Mouse (Mus musculus) liver, embryonic 16.5 days (tissue): ENCODE data around the gene Max. TPM values are rescaled to one million over a fixed set of nuclear protein-coding genes. Genes with fewer than 3 reads are reported as not detected.

Experiments
- ATAC-seq: fragments of 200-750 bp; cut with Nextera tagmentation; 2 replicates; pipeline ENCODE4 v1.8.0; 2017; ENCODE audit warnings: low read depth, mild to moderate bottlenecking, moderate number of reproducible peaks, moderate library complexity
- H3K27ac ChIP-seq: fragments of 300-500 bp; sonication (generic); 2 replicates; pipeline ENCODE4 v1.5.1; 2014; ENCODE audit warnings: mild to moderate bottlenecking, low read length
- H3K27me3 ChIP-seq: fragments of 300-500 bp; sonication (generic); 2 replicates; pipeline ENCODE4 v1.6.1; 2014; ENCODE audit warnings: low read depth, low read length, mixed read lengths; ENCODE audit not compliant: control insufficient read depth, insufficient read depth
- H3K36me3 ChIP-seq: fragments of 300-500 bp; sonication (generic); 2 replicates; pipeline ENCODE4 v1.6.1; 2014; ENCODE audit warnings: mild to moderate bottlenecking; ENCODE audit not compliant: control insufficient read depth, insufficient read depth
- H3K4me1 ChIP-seq: fragments of 300-500 bp; sonication (generic); 2 replicates; pipeline ENCODE4 v1.6.1; 2014; ENCODE audit warnings: low read depth, low read length, mixed read lengths; ENCODE audit not compliant: control insufficient read depth
- H3K4me2 ChIP-seq: fragments of 300-500 bp; sonication (generic); 2 replicates; pipeline ENCODE4 v1.6.1; 2014; ENCODE audit warnings: low read depth, low read length, mixed read lengths
- H3K4me3 ChIP-seq: fragments of 300-500 bp; sonication (generic); 2 replicates; pipeline ENCODE4 v1.5.1; 2014; ENCODE audit warnings: low read depth, mild to moderate bottlenecking, low read length
- H3K9ac ChIP-seq: fragments of 300-500 bp; sonication (generic); 2 replicates; pipeline ENCODE4 v1.6.1; 2014; ENCODE audit warnings: low read depth, low read length
- H3K9me3 ChIP-seq: fragments of 300-500 bp; sonication (generic); replicated peaks from 2 replicates; pipeline ENCODE4 v1.6.1; 2016; ENCODE audit warnings: low read length; ENCODE audit not compliant: control insufficient read depth
- WGBS: fragments of 180-500 bp; shearing (Covaris S2); extraction: QIAGEN DNeasy Blood & Tissue Kit; methylation state at CpG from one replicate; pipeline ENCODE4 v1.1.7; 2014; ENCODE audit not compliant: insufficient replicate concordance; 5-methylcytosine and 5-hydroxymethylcytosine counted together
- polyA plus RNA-seq: library from polyadenylated mRNA; unstranded; fragments of >200 nt; fragmentation: Nextera tagmentation; extraction: Ambion mirVana; gene quantifications from 2 replicates; pipeline ENCODE4 v1.2.1, GENCODE M21; 2015

The Max gene
- polyA plus RNA-seq, 1 experiment from 2014 or later, result 7.6 TPM

DNA sequence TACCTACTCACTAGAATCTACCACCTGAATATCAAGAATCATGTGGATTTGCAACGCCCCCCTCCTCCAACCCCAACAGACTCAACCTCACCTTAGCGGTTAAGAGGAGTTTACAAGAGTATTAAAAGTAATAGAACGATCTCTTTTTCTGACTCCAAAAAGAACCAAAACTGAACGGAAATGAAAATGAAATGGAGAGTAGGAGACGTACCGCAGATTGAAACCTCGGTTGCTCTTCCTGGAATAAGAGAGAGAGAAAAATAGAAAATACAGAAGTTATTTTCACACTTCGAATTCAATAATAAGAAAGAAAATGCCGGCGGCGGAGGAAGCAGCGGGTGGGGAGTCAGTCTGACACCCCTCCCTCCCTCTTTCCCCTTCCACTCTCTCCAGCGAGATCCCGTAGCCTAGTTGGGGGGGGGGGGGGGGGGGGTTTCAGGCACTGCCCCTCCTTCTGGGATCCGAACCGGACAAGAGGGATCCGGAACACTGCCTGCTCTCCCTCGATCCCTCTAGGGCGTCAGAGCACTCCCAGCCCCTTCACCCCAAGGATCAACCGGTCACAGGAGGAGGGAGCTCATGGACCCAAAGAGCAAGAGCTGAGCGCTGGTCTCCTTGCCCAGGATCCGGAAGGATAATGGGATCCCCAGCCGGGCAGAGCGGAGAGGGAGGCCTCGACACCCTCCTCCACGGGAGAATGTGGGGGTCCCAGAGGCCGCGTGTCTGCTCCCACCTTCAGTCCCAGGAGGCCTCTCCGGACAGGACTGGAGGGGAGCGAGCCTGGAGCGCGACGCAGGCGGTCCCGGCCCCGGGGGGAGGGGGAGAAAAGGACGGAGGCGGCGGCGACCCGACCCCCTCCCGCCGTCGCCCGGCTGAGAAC lies 709 bp downstream of the Max start:
- no peak for ATAC-seq
- Histone ChIP-seq H3K4me2 (peak overlapping the region; percentile 72), H3K4me1 (peaks cover 27% of the 10 kb centered on the region), H3K9ac (peak overlapping the region; percentile 94), H3K4me3 (peak overlapping the region; percentile 90), H3K27ac (peak overlapping the region; percentile 89), H3K36me3 (no peaks in the 10 kb centered on the region; the same call in 1 of the 2 replicates), H3K27me3 (no peaks in the 10 kb centered on the region), H3K9me3 (no peaks in the 10 kb centered on the region)
- WGBS, result 2% methylated on average over 42 of the region's 45 CpGs

DNA sequence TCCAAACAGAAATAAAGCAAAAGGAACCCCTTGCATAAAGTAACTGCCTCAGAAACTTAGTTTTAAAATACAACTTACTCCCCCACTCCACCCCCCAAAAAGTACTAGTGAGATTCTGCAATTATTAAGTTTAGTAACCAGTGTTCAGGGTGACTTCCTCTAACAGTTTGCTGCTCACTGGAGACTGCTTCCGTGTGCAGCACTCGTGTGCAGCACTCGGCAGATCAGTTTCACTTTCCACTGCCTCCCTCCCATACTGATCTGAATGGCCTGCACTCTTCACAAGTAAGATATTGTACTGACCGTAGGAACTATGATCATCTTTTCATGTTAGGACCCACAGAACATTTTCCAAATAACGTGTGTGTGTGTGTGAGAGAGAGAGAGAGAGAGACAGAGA lies 4.3 kb downstream of the Max start:
- no peaks in the 10 kb centered on the region for H3K27me3 ChIP-seq
- peak overlapping the region; percentile 60 for H3K4me2 ChIP-seq
- H3K27ac ChIP-seq, result no peak overlapping the region; the same call in 1 of the 2 replicates

DNA sequence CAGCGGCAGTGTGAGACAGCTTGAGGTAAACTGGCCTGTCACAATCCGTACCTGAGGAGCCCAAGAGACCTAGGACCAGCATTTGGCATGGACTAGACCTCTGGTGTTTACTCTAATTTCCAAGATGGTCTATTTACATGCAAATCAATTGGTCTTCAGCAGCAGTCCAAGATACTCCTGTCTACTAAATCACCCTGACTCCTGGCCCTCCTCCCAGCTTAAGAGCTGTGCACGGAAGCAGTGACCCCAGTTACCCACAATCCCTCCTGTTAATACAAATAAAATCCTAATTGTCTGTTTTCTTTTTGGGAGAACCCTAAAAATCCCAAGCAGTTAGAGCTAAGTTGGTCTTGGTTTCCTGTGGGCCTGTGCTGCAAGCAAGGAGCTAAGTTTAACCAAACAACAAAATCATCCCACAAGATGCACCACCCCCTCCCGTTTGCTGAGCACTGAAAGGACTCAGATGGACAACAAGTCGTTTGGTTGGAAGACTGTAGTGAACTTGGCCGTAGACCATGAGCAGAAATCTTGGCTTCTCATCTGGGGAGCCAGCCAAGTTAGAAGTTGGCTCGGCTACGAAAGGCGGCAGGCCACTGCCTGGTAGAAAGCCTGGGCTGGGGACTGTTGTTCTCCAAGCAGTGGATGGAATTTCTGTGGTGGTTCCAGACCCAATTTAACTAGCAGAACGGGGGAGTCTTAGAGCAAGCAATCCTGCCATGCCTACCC lies 7.1 kb downstream of the Max start:
- no peak overlapping the region for H3K9ac ChIP-seq
- WGBS, result 77% methylated on average over 10 of the region's 10 CpGs
- peaks cover 41% of the 10 kb centered on the region for H3K36me3 ChIP-seq
- no peaks in the 10 kb centered on the region for H3K9me3 ChIP-seq
- peaks cover 28% of the 10 kb centered on the region for H3K4me1 ChIP-seq
- no peak for ATAC-seq
- no peak overlapping the region for H3K27ac ChIP-seq
- no peak overlapping the region for H3K4me2 ChIP-seq
- no peaks in the 10 kb centered on the region for H3K27me3 ChIP-seq
- no peak overlapping the region for H3K4me3 ChIP-seq

More for the DNA sequence above, 4.3 kb downstream of the Max start:
- peak overlapping the region; percentile 20 for H3K4me3 ChIP-seq
- H3K9ac ChIP-seq, result peak overlapping the region; percentile 6; the same call in 1 of the 2 replicates
- H3K4me1 ChIP-seq, result peaks cover 37% of the 10 kb centered on the region
- 19% methylated on average over 5 of the region's 5 CpGs for WGBS
- ATAC-seq, result no peak
- peaks cover 27% of the 10 kb centered on the region for H3K36me3 ChIP-seq
- no peaks in the 10 kb centered on the region for H3K9me3 ChIP-seq

DNA sequence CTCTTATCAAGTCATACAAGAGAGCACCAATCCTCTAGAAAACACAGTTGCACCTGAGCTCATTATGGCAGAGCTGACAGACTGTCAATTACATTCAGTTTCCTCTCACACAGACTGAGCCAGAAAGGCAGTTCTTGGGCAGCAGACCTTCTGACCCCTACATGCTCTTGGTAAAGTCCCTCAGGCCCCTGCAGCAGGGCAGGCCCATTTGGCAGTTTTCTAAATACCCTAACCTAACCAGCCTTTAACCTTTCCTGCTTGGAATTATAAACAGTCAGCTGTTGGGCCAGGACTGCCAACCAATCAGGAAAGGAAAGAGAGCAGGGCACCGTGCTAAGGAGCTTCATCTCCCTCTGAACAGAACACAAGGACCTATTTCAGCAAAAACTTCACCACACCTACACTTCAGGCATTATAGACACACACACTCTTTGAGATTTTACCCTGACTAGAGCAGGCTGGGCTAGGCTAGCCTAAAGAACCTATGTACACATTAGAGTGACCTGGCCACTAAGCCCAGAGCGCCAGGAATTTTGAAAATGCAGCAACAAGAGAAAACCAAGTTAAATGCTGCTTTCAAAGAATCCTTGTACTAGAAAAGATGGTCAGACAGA lies 8.1 kb downstream of the Max start:
- ATAC-seq, result no peak
- peaks cover 30% of the 10 kb centered on the region for H3K4me1 ChIP-seq
- H3K4me2 ChIP-seq, result no peak overlapping the region
- H3K36me3 ChIP-seq, result peaks cover 45% of the 10 kb centered on the region
- H3K27me3 ChIP-seq, result no peaks in the 10 kb centered on the region
- H3K27ac ChIP-seq, result no peak overlapping the region
- H3K4me3 ChIP-seq, result no peak overlapping the region
- H3K9ac ChIP-seq, result no peak overlapping the region
- no peaks in the 10 kb centered on the region for H3K9me3 ChIP-seq
- 74% methylated on average over 2 of the region's 2 CpGs for WGBS

DNA sequence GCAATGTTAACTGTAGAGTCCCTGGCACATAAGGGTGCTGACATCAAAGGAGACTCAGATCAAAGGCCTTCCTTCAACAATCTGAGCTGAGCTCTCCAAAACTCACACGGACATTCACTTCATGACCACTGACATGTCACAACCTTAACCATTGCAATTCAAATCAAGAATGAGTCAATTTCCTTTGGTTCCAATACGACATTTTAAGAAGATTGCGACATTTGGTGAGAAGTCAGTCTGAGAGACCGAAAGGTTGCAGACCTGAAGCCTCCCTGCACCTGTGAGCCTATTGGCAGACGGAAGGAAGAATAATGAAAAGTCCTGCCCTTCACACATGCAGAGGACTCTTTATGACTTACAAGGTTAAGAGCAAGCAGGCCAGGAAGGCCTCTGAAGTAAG lies 11.7 kb downstream of the Max start:
- WGBS, result 79% methylated on average over 5 of the region's 5 CpGs
- Histone ChIP-seq H3K36me3 (peaks cover 50% of the 10 kb centered on the region), H3K27me3 (no peaks in the 10 kb centered on the region), H3K9ac (no peak overlapping the region), H3K4me2 (no peak overlapping the region), H3K4me3 (no peak overlapping the region), H3K4me1 (peaks cover 36% of the 10 kb centered on the region), H3K27ac (no peak overlapping the region; the same call in 1 of the 2 replicates), H3K9me3 (no peaks in the 10 kb centered on the region)
- no peak for ATAC-seq

DNA sequence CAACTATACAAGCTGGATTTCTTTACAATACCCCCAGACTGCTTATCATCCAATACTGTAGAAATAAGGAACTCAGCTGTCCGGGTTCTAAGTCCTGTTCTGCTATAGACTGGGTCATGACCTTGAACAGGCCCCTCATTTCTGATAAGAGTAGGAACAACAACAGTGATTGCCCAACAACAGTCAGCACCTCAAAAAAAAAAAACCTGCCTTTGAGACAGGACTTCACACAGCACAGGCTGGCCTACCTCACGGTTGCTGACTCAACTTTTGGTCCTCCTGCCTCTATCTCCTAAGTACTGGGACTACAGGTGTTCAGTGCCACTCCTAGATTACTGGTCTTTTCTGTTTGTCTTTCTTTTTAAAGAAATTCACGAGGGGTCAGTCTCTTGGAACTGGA lies 13.2 kb downstream of the Max start:
- WGBS, result 34% methylated on average over 3 of the region's 3 CpGs
- H3K9me3 ChIP-seq, result no peaks in the 10 kb centered on the region
- H3K36me3 ChIP-seq, result peaks cover 40% of the 10 kb centered on the region
- H3K4me2 ChIP-seq, result no peak overlapping the region
- H3K9ac ChIP-seq, result no peak overlapping the region
- H3K4me3 ChIP-seq, result no peak overlapping the region
- peaks cover 27% of the 10 kb centered on the region for H3K4me1 ChIP-seq
- no peak overlapping the region for H3K27ac ChIP-seq
- ATAC-seq, result peak; percentile 25
- H3K27me3 ChIP-seq, result no peaks in the 10 kb centered on the region

DNA sequence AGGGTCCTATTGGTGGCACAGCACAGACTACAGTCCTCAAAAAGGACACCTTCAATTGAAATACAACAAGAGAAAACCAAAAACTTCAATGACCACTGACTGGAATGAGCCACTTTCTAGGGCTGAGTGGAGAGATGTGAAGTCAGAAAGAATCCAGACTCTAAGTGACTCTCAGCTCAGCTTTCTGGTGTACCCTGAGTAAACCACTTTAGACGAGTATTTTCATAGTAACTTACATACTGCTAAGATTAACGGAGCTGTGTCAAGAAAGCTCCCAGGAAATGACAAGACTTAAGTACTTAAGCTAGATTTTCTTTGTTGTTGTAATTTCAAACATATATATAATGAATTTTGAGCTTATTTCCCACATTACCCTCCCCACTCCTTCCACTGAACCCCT lies 13.8 kb downstream of the Max start:
- no peaks in the 10 kb centered on the region for H3K27me3 ChIP-seq
- no peak for ATAC-seq
- H3K4me1 ChIP-seq, result peaks cover 23% of the 10 kb centered on the region
- H3K36me3 ChIP-seq, result peaks cover 37% of the 10 kb centered on the region
- H3K9me3 ChIP-seq, result no peaks in the 10 kb centered on the region
- no peak overlapping the region for H3K4me2 ChIP-seq
- 65% methylated on average over 2 of the region's 2 CpGs for WGBS
- H3K9ac ChIP-seq, result no peak overlapping the region
- peak overlapping the region; percentile 52 for H3K27ac ChIP-seq
- H3K4me3 ChIP-seq, result no peak overlapping the region

DNA sequence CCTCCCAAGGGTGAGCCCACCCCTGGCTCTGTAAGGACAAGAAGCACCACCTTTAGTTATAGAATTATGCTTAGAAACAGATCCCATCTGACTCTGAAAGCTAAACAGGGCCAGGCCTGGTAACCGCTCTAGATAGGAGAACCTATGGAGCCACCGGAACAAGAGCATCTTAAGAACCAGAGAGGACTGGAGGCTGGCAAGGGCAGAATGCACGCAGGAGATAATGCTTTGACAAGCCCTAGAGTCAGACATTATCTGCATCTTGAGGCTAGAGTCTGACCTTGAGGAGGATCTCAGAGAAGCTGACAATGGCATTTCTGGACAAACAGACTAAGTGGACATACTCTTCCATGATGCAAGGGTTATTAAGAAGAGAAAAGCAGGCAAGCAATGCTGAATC lies 14.5 kb downstream of the Max start:
- Histone ChIP-seq H3K9me3 (no peaks in the 10 kb centered on the region), H3K27me3 (no peaks in the 10 kb centered on the region), H3K9ac (no peak overlapping the region), H3K36me3 (peaks cover 32% of the 10 kb centered on the region), H3K4me2 (no peak overlapping the region), H3K4me3 (no peak overlapping the region), H3K27ac (peak overlapping the region; percentile 52), H3K4me1 (peaks cover 26% of the 10 kb centered on the region)
- WGBS, result 27% methylated on average over 3 of the region's 3 CpGs
- ATAC-seq, result peak; percentile 81
